Mouse (Mus musculus): ENCODE results near the gene Anapc1. TPM values are rescaled to one million over a fixed set of nuclear protein-coding genes. Genes with fewer than 3 reads are reported as not detected.

Gene Anapc1
- polyA plus RNA-seq, 1 experiment from 2014 or later: 24.2 TPM

DNA sequence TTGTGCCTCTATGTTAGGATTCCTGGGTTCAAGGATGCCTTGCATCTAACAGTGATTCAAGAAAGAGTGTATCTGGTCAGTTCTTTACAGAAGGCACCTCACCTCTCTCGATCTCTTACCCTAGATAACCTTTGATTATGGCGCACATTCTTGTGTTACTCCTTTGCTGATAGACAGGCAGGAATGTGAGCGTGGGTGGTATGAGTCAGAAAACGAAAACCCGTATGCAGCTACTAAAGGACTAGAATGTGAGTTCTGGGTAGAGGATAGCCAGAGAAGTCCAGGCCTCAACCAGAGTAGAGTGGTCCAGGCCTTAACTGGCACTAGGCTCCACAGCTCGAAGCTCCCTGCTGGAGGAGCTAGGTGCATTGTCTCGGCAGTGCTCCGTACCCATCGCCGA is 5.6 kb upstream of the Anapc1 start:
- WGBS (ENCODE audit: insufficient replicate concordance): 81% methylated on average over 10 of the region's 10 CpGs
- H3K9me3 ChIP-seq (replicated peaks; ENCODE audit: control insufficient read depth, low read length): no peaks in the 10 kb centered on the region
- no peaks in the 10 kb centered on the region; the same call in 1 of the 2 replicates for H3K4me1 ChIP-seq (ENCODE audit: control insufficient read depth, low read depth, low read length)
- H3K9ac ChIP-seq (ENCODE audit: low read depth, low read length): no peak overlapping the region
- ATAC-seq (ENCODE audit: low read depth): no peak
- H3K4me2 ChIP-seq (ENCODE audit: low read depth, low read length): no peak overlapping the region
- no peak overlapping the region for H3K27ac ChIP-seq (ENCODE audit: low read length)
- peaks cover 7% of the 10 kb centered on the region; the same call in 1 of the 2 replicates for H3K27me3 ChIP-seq (ENCODE audit: control insufficient read depth, insufficient read depth, low read depth, low read length)
- H3K36me3 ChIP-seq (ENCODE audit: control insufficient read depth, insufficient read depth): no peaks in the 10 kb centered on the region
- no peak overlapping the region for H3K4me3 ChIP-seq (ENCODE audit: low read depth, low read length)

- WGBS (ENCODE audit: insufficient replicate concordance): 74% methylated on average over 14 of the region's 14 CpGs
- Histone ChIP-seq H3K4me2 (ENCODE audit: low read depth, low read length) (no peak overlapping the region), H3K27me3 (ENCODE audit: control insufficient read depth, insufficient read depth, low read depth, low read length) (peaks cover 3% of the 10 kb centered on the region; the same call in 1 of the 2 replicates), H3K4me1 (ENCODE audit: control insufficient read depth, low read depth, low read length) (no peaks in the 10 kb centered on the region; the same call in 1 of the 2 replicates), H3K4me3 (ENCODE audit: low read depth, low read length) (no peak overlapping the region), H3K27ac (ENCODE audit: low read length) (no peak overlapping the region), H3K36me3 (ENCODE audit: control insufficient read depth, insufficient read depth) (no peaks in the 10 kb centered on the region), H3K9me3 (replicated peaks; ENCODE audit: control insufficient read depth, low read length) (no peaks in the 10 kb centered on the region), H3K9ac (ENCODE audit: low read depth, low read length) (no peak overlapping the region)
- ATAC-seq (ENCODE audit: low read depth): no peak
Measured at GRCm38 (mm10) chr2:128692336-128692735, 5.1 kb upstream of the Anapc1 start.

GRCm38 (mm10) chr2:128687558-128688120 is 448 bp upstream of the Anapc1 start:
- Histone ChIP-seq H3K27ac (ENCODE audit: low read length) (peak overlapping the region; percentile 57; the same call in 1 of the 2 replicates), H3K9ac (ENCODE audit: low read depth, low read length) (peak overlapping the region; percentile 96), H3K4me2 (ENCODE audit: low read depth, low read length) (peak overlapping the region; percentile 86), H3K4me3 (ENCODE audit: low read depth, low read length) (peak overlapping the region; percentile 95), H3K4me1 (ENCODE audit: control insufficient read depth, low read depth, low read length) (peaks cover 7% of the 10 kb centered on the region), H3K36me3 (ENCODE audit: control insufficient read depth, insufficient read depth) (0 out of 2 replicates have a peak, but pooled peaks cover 4% of the 10 kb centered on the region), H3K9me3 (replicated peaks; ENCODE audit: control insufficient read depth, low read length) (no peaks in the 10 kb centered on the region), H3K27me3 (ENCODE audit: control insufficient read depth, insufficient read depth, low read depth, low read length) (no peaks in the 10 kb centered on the region)
- WGBS (ENCODE audit: insufficient replicate concordance): 45% methylated on average over 10 of the region's 10 CpGs
- no peak for ATAC-seq (ENCODE audit: low read depth)

GRCm38 (mm10) chr2:128680661-128681060 is 6.5 kb downstream of the Anapc1 start:
- Histone ChIP-seq H3K36me3 (ENCODE audit: control insufficient read depth, insufficient read depth) (peaks cover 29% of the 10 kb centered on the region), H3K4me1 (ENCODE audit: control insufficient read depth, low read depth, low read length) (peaks cover 2% of the 10 kb centered on the region; the same call in 1 of the 2 replicates), H3K9ac (ENCODE audit: low read depth, low read length) (no peak overlapping the region), H3K9me3 (replicated peaks; ENCODE audit: control insufficient read depth, low read length) (no peaks in the 10 kb centered on the region), H3K27me3 (ENCODE audit: control insufficient read depth, insufficient read depth, low read depth, low read length) (no peaks in the 10 kb centered on the region), H3K4me2 (ENCODE audit: low read depth, low read length) (no peak overlapping the region), H3K4me3 (ENCODE audit: low read depth, low read length) (no peak overlapping the region), H3K27ac (ENCODE audit: low read length) (no peak overlapping the region)
- ATAC-seq (ENCODE audit: low read depth): no peak
- WGBS (ENCODE audit: insufficient replicate concordance): 57% methylated on average over 4 of the region's 4 CpGs

- no peaks in the 10 kb centered on the region for H3K27me3 ChIP-seq (ENCODE audit: control insufficient read depth, insufficient read depth, low read depth, low read length)
- no peak overlapping the region for H3K4me3 ChIP-seq (ENCODE audit: low read depth, low read length)
- no peak overlapping the region for H3K4me2 ChIP-seq (ENCODE audit: low read depth, low read length)
- no peak overlapping the region for H3K27ac ChIP-seq (ENCODE audit: low read length)
- no peak for ATAC-seq (ENCODE audit: low read depth)
- whole genome bisulfite sequencing (ENCODE audit: insufficient replicate concordance): 77% methylated on average over 1 of the region's 1 CpGs
- no peaks in the 10 kb centered on the region for H3K4me1 ChIP-seq (ENCODE audit: control insufficient read depth, low read depth, low read length)
- H3K9me3 ChIP-seq (replicated peaks; ENCODE audit: control insufficient read depth, low read length): no peaks in the 10 kb centered on the region
- H3K9ac ChIP-seq (ENCODE audit: low read depth, low read length): no peak overlapping the region
- peaks cover 62% of the 10 kb centered on the region for H3K36me3 ChIP-seq (ENCODE audit: control insufficient read depth, insufficient read depth)
Measured at GRCm38 (mm10) chr2:128620578-128620977, 66.6 kb downstream of the Anapc1 start.

- no peak overlapping the region for H3K4me3 ChIP-seq (ENCODE audit: low read depth, low read length)
- H3K4me1 ChIP-seq (ENCODE audit: control insufficient read depth, low read depth, low read length): peaks cover 2% of the 10 kb centered on the region
- H3K9ac ChIP-seq (ENCODE audit: low read depth, low read length): no peak overlapping the region
- no peaks in the 10 kb centered on the region for H3K27me3 ChIP-seq (ENCODE audit: control insufficient read depth, insufficient read depth, low read depth, low read length)
- H3K36me3 ChIP-seq (ENCODE audit: control insufficient read depth, insufficient read depth): peaks cover 51% of the 10 kb centered on the region
- H3K4me2 ChIP-seq (ENCODE audit: low read depth, low read length): no peak overlapping the region
- H3K27ac ChIP-seq (ENCODE audit: low read length): no peak overlapping the region
- 81% methylated on average over 4 of the region's 4 CpGs for WGBS (ENCODE audit: insufficient replicate concordance)
- H3K9me3 ChIP-seq (replicated peaks; ENCODE audit: control insufficient read depth, low read length): no peaks in the 10 kb centered on the region
- no peak for ATAC-seq (ENCODE audit: low read depth)
Measured at GRCm38 (mm10) chr2:128615366-128615765, 71.8 kb downstream of the Anapc1 start.

- WGBS (ENCODE audit: insufficient replicate concordance): 45% methylated on average over 5 of the region's 5 CpGs
- Histone ChIP-seq H3K9ac (ENCODE audit: low read depth, low read length) (no peak overlapping the region), H3K9me3 (replicated peaks; ENCODE audit: control insufficient read depth, low read length) (no peaks in the 10 kb centered on the region), H3K4me2 (ENCODE audit: low read depth, low read length) (no peak overlapping the region), H3K4me3 (ENCODE audit: low read depth, low read length) (no peak overlapping the region), H3K27ac (ENCODE audit: low read length) (peak overlapping the region; percentile 57), H3K36me3 (ENCODE audit: control insufficient read depth, insufficient read depth) (peaks cover 36% of the 10 kb centered on the region), H3K27me3 (ENCODE audit: control insufficient read depth, insufficient read depth, low read depth, low read length) (no peaks in the 10 kb centered on the region), H3K4me1 (ENCODE audit: control insufficient read depth, low read depth, low read length) (peaks cover 2% of the 10 kb centered on the region)
- ATAC-seq (ENCODE audit: low read depth): no peak
Measured at GRCm38 (mm10) chr2:128613365-128613764, 73.8 kb downstream of the Anapc1 start.

- Histone ChIP-seq H3K4me2 (ENCODE audit: low read depth, low read length) (0 out of 2 replicates have a peak overlapping the region, but pooled peaks have one; percentile 13), H3K9ac (ENCODE audit: low read depth, low read length) (no peak overlapping the region), H3K36me3 (ENCODE audit: control insufficient read depth, insufficient read depth) (peaks cover 28% of the 10 kb centered on the region), H3K4me1 (ENCODE audit: control insufficient read depth, low read depth, low read length) (peaks cover 2% of the 10 kb centered on the region), H3K9me3 (replicated peaks; ENCODE audit: control insufficient read depth, low read length) (no peaks in the 10 kb centered on the region), H3K4me3 (ENCODE audit: low read depth, low read length) (no peak overlapping the region), H3K27ac (ENCODE audit: low read length) (peak overlapping the region; percentile 77), H3K27me3 (ENCODE audit: control insufficient read depth, insufficient read depth, low read depth, low read length) (no peaks in the 10 kb centered on the region)
- peak; percentile 91 for ATAC-seq (ENCODE audit: low read depth)
- WGBS (ENCODE audit: insufficient replicate concordance): 58% methylated on average over 7 of the region's 7 CpGs
Measured at GRCm38 (mm10) chr2:128612275-128612674, 74.9 kb downstream of the Anapc1 start.

DNA sequence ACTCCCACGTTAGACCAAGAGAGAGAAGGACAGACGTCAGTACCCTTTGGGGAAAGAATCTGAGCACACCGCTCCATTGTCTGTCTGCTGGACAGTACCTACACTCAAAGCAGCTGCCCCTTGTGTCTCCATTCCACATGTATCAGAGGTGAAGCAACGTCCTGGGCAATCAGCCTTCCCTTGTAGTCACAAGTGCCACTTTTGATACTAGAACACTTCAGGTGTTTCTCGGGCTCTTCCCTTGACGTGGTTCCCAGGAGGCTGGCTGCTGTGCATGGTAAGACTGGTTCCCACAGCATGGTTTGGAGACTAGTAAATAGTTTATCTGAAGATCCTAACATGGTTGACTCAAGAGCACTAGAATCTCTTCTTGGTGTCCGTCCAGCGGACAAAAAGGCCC is 76.0 kb downstream of the Anapc1 start:
- 84% methylated on average over 8 of the region's 8 CpGs for WGBS (ENCODE audit: insufficient replicate concordance)
- Histone ChIP-seq H3K9ac (ENCODE audit: low read depth, low read length) (no peak overlapping the region), H3K4me1 (ENCODE audit: control insufficient read depth, low read depth, low read length) (peaks cover 2% of the 10 kb centered on the region), H3K9me3 (replicated peaks; ENCODE audit: control insufficient read depth, low read length) (no peaks in the 10 kb centered on the region), H3K36me3 (ENCODE audit: control insufficient read depth, insufficient read depth) (peaks cover 19% of the 10 kb centered on the region), H3K27me3 (ENCODE audit: control insufficient read depth, insufficient read depth, low read depth, low read length) (no peaks in the 10 kb centered on the region), H3K4me2 (ENCODE audit: low read depth, low read length) (no peak overlapping the region), H3K27ac (ENCODE audit: low read length) (peak overlapping the region; percentile 77), H3K4me3 (ENCODE audit: low read depth, low read length) (no peak overlapping the region)
- ATAC-seq (ENCODE audit: low read depth): no peak

All from liver, embryonic 16.5 days (tissue).